Comparison of ENCODE assay signal across 8 mouse cellular contexts in genomic region chr11:70700613-70701012, GRCm38 (mm10). TPM values are rescaled to one million over a fixed set of nuclear protein-coding genes. Genes with fewer than 3 reads are reported as not detected.
DNase-seq lines count a peak whose midpoint lies in the region; ATAC-seq lines count a peak whose summit lies in the region.

No protein-coding gene starts in this region.

- H3K4me1 ChIP-seq in hindbrain, embryonic 13.5 days (replicated peaks) = peaks cover 26% of the 10 kb centered on the region

- H3K4me3 ChIP-seq in hindbrain, embryonic 13.5 days = peak overlapping the region; percentile 91

- under 1% methylated on average over 33 of the region's 34 CpGs for WGBS in hindbrain, embryonic 13.5 days

- H3K27ac ChIP-seq in hindbrain, embryonic 13.5 days = peak overlapping the region; percentile 93

- H3K36me3 ChIP-seq in hindbrain, embryonic 13.5 days = peaks cover 25% of the 10 kb centered on the region

- intact Hi-C loops in left cerebral cortex, postnatal 10 days (cut with DNase I) = loop anchor here (2.0 kb wide), 1 partner anchor 54 kb away; no protein-coding TSS in a partner anchor

- no peaks in the 10 kb centered on the region for H3K9me3 ChIP-seq in hindbrain, embryonic 13.5 days

- H3K4me2 ChIP-seq in hindbrain, embryonic 13.5 days = peak overlapping the region; percentile 89

- DNase-seq in Muller cell, postnatal 12 days (ENCODE audit: inconsistent ontology term) = peak; percentile 85
- peak; percentile 85 for DNase-seq in cerebellum, adult 9-11 months
- DNase-seq in frontal cortex, postnatal 25 days (ENCODE audit: low spot score in 2 of 2) = peak; percentile 32 to 42
- peak; percentile 52 to 82 for DNase-seq in left cerebral cortex, postnatal 10 days (ENCODE audit: extremely low spot score in 1 of 2, low spot score in 2 of 2)
- DNase-seq in right cerebral cortex, postnatal 14 days = peak; percentile 64
- DNase-seq in urinary bladder, postnatal 36 days (ENCODE audit: low spot score in 2 of 2) = peak; percentile 73 to 74

- H3K9ac ChIP-seq in hindbrain, embryonic 13.5 days = peak overlapping the region; percentile 95

- no peaks in the 10 kb centered on the region for H3K27me3 ChIP-seq in hindbrain, embryonic 13.5 days

- ATAC-seq in hindbrain, embryonic 13.5 days (ENCODE audit: low FRiP score) = peak; percentile 36
- 0 out of 2 replicates have a peak, but pooled peaks have one; percentile 13 for ATAC-seq in megakaryocyte, adult 5-6 weeks (ENCODE audit: poor library complexity, severe bottlenecking)

RNA-seq across cellular contexts. Expression of gene Kif1c, which starts 0.3 kb away (rescaled TPM):
- polyA plus RNA-seq in hindbrain, embryonic 13.5 days (2015; fragmentation: Nextera tagmentation; extraction: Ambion mirVana) = 1.5 and 1.7 TPM in 2 replicates
- total RNA-seq in left cerebral cortex, postnatal 10 days (2021) = 10 to 100 TPM; 38.6 to 41.8 TPM
- 6.7 and 7.7 TPM in 2 replicates for total RNA-seq in megakaryocyte, adult 5-6 weeks (2015)
- total RNA-seq in megakaryocyte, adult 5-6 weeks (2017) = 17.4 and 21.6 TPM in 2 replicates

RNA-seq across cellular contexts. Expression of gene Inca1, which starts 0.7 kb away (rescaled TPM):
- 1.6 TPM in 2 replicates for polyA plus RNA-seq in hindbrain, embryonic 13.5 days (2015; fragmentation: Nextera tagmentation; extraction: Ambion mirVana)
- 1 to 10 TPM; 1.2 to 2.0 TPM for total RNA-seq in left cerebral cortex, postnatal 10 days (2021)
- total RNA-seq in megakaryocyte, adult 5-6 weeks (2015) = not detected in 2 replicates
- 0.57 TPM in 1 of 2 replicates, not detected in the other for total RNA-seq in megakaryocyte, adult 5-6 weeks (2017)

RNA-seq across cellular contexts. Expression of gene Camta2, which starts 12.7 kb away (rescaled TPM):
- polyA plus RNA-seq in hindbrain, embryonic 13.5 days (2015; fragmentation: Nextera tagmentation; extraction: Ambion mirVana) = 15.2 and 15.3 TPM in 2 replicates
- total RNA-seq in left cerebral cortex, postnatal 10 days (2021) = 100 to 1,000 TPM; 151 to 152 TPM
- 24.5 and 27.0 TPM in 2 replicates for total RNA-seq in megakaryocyte, adult 5-6 weeks (2015)
- total RNA-seq in megakaryocyte, adult 5-6 weeks (2017) = 6.4 and 12.5 TPM in 2 replicates

RNA-seq across cellular contexts. Expression of gene Spag7, which starts 31.4 kb away (rescaled TPM):
- polyA plus RNA-seq in hindbrain, embryonic 13.5 days (2015; fragmentation: Nextera tagmentation; extraction: Ambion mirVana) = 162 and 169 TPM in 2 replicates
- 10 to 100 TPM; 50.1 to 52.9 TPM for total RNA-seq in left cerebral cortex, postnatal 10 days (2021)
- total RNA-seq in megakaryocyte, adult 5-6 weeks (2015) = 78.5 and 83.3 TPM in 2 replicates
- total RNA-seq in megakaryocyte, adult 5-6 weeks (2017) = 67.0 and 83.5 TPM in 2 replicates

RNA-seq across cellular contexts. Expression of gene Eno3, which starts 43.6 kb away (rescaled TPM):
- 7.1 and 9.2 TPM in 2 replicates for polyA plus RNA-seq in hindbrain, embryonic 13.5 days (2015; fragmentation: Nextera tagmentation; extraction: Ambion mirVana)
- total RNA-seq in left cerebral cortex, postnatal 10 days (2021) = 10 to 100 TPM in 1 of 2 experiments, 1 to 10 TPM in 1; 9.2 to 10.9 TPM
- 6.3 and 7.8 TPM in 2 replicates for total RNA-seq in megakaryocyte, adult 5-6 weeks (2015)
- 5.9 and 8.2 TPM in 2 replicates for total RNA-seq in megakaryocyte, adult 5-6 weeks (2017)

Comparison
In these comparisons a context has a peak if more than half of its experiments do, and no peak if none do; other contexts are left out.
1. Peak in every context shown above with its lines: DNase-seq, ATAC-seq, H3K4me3 ChIP-seq and H3K27ac ChIP-seq.
2. RNA of gene Camta2, which starts 12.7 kb away (total RNA-seq): 151 to 152 TPM in left cerebral cortex, postnatal 10 days; 6.4 to 27.0 TPM in megakaryocyte, adult 5-6 weeks; every median in the first group is over 4 times any median in the second.